Mouse (Mus musculus): ENCODE data around the gene Ciita. TPM values are rescaled to one million over a fixed set of nuclear protein-coding genes. Genes with fewer than 3 reads are reported as not detected.
A peak's percentile ranks its signal among the peaks of the same experiment; 100 is the strongest.

The Ciita gene
- polyA plus RNA-seq, 1 experiment: not detected

- no peak overlapping the region for H3K4me3 ChIP-seq (ENCODE audit: low read depth, low read length)
- H3K27ac ChIP-seq (ENCODE audit: insufficient read depth, low read length): no peak overlapping the region
- no peaks in the 10 kb centered on the region for H3K9me3 ChIP-seq (replicated peaks; ENCODE audit: control insufficient read depth, insufficient read depth, low read length, poor library complexity, severe bottlenecking)
- no peaks in the 10 kb centered on the region for H3K4me1 ChIP-seq (ENCODE audit: control insufficient read depth, insufficient read depth, low read length)
- TF ChIP-seq EP300 (IDR thresholded peaks at IDR 0.05; ENCODE audit: insufficient read depth, low read depth, low read length): no peak
- TF ChIP-seq CTCF (IDR thresholded peaks at IDR 0.05; ENCODE audit: low read depth, low read length): no peak
- TF ChIP-seq POLR2A (IDR thresholded peaks at IDR 0.05; ENCODE audit: insufficient read depth, low read length): no peak
- H3K36me3 ChIP-seq (ENCODE audit: control insufficient read depth, insufficient read depth, low read length, poor library complexity, severe bottlenecking): no peaks in the 10 kb centered on the region
- H3K9ac ChIP-seq (ENCODE audit: low read depth, poor library complexity, severe bottlenecking): no peak overlapping the region
- no peaks in the 10 kb centered on the region for H3K27me3 ChIP-seq (ENCODE audit: control insufficient read depth, insufficient read depth, low read length, poor library complexity, severe bottlenecking)
Measured at GRCm38 (mm10) chr16:10511134-10511520, 31.3 kb downstream of the Ciita start.

- TF ChIP-seq CTCF (IDR thresholded peaks at IDR 0.05; ENCODE audit: low read depth, low read length) (no peak), POLR2A (IDR thresholded peaks at IDR 0.05; ENCODE audit: insufficient read depth, low read length) (no peak), EP300 (IDR thresholded peaks at IDR 0.05; ENCODE audit: insufficient read depth, low read depth, low read length) (no peak)
- no peaks in the 10 kb centered on the region for H3K27me3 ChIP-seq (ENCODE audit: control insufficient read depth, insufficient read depth, low read length, poor library complexity, severe bottlenecking)
- no peak overlapping the region for H3K27ac ChIP-seq (ENCODE audit: insufficient read depth, low read length)
- no peaks in the 10 kb centered on the region for H3K36me3 ChIP-seq (ENCODE audit: control insufficient read depth, insufficient read depth, low read length, poor library complexity, severe bottlenecking)
- H3K9me3 ChIP-seq (replicated peaks; ENCODE audit: control insufficient read depth, insufficient read depth, low read length, poor library complexity, severe bottlenecking): no peaks in the 10 kb centered on the region
- H3K4me3 ChIP-seq (ENCODE audit: low read depth, low read length): no peak overlapping the region
- H3K4me1 ChIP-seq (ENCODE audit: control insufficient read depth, insufficient read depth, low read length): no peaks in the 10 kb centered on the region
- H3K9ac ChIP-seq (ENCODE audit: low read depth, poor library complexity, severe bottlenecking): no peak overlapping the region
Measured at GRCm38 (mm10) chr16:10515953-10516572, 36.2 kb downstream of the Ciita start.

GRCm38 (mm10) chr16:10518030-10518429 is 38.2 kb downstream of the Ciita start:
- no peak overlapping the region for H3K4me3 ChIP-seq (ENCODE audit: low read depth, low read length)
- no peaks in the 10 kb centered on the region for H3K27me3 ChIP-seq (ENCODE audit: control insufficient read depth, insufficient read depth, low read length, poor library complexity, severe bottlenecking)
- no peaks in the 10 kb centered on the region for H3K9me3 ChIP-seq (replicated peaks; ENCODE audit: control insufficient read depth, insufficient read depth, low read length, poor library complexity, severe bottlenecking)

GRCm38 (mm10) chr16:10520908-10521614 is 41.2 kb downstream of the Ciita start:
- no peak overlapping the region for H3K9ac ChIP-seq (ENCODE audit: low read depth, poor library complexity, severe bottlenecking)
- TF ChIP-seq EP300 (IDR thresholded peaks at IDR 0.05; ENCODE audit: insufficient read depth, low read depth, low read length): no peak
- peak; percentile 67 for TF ChIP-seq CTCF (IDR thresholded peaks at IDR 0.05; ENCODE audit: low read depth, low read length)
- TF ChIP-seq POLR2A (IDR thresholded peaks at IDR 0.05; ENCODE audit: insufficient read depth, low read length): no peak
- no peaks in the 10 kb centered on the region for H3K27me3 ChIP-seq (ENCODE audit: control insufficient read depth, insufficient read depth, low read length, poor library complexity, severe bottlenecking)
- no peaks in the 10 kb centered on the region for H3K9me3 ChIP-seq (replicated peaks; ENCODE audit: control insufficient read depth, insufficient read depth, low read length, poor library complexity, severe bottlenecking)
- no peaks in the 10 kb centered on the region for H3K4me1 ChIP-seq (ENCODE audit: control insufficient read depth, insufficient read depth, low read length)
- H3K36me3 ChIP-seq (ENCODE audit: control insufficient read depth, insufficient read depth, low read length, poor library complexity, severe bottlenecking): no peaks in the 10 kb centered on the region
- no peak overlapping the region for H3K4me3 ChIP-seq (ENCODE audit: low read depth, low read length)
- no peak overlapping the region for H3K27ac ChIP-seq (ENCODE audit: insufficient read depth, low read length)

More at GRCm38 (mm10) chr16:10518030-10518429, 38.2 kb downstream of the Ciita start:
- TF ChIP-seq CTCF (IDR thresholded peaks at IDR 0.05; ENCODE audit: low read depth, low read length): peak; percentile 58
- no peak for TF ChIP-seq POLR2A (IDR thresholded peaks at IDR 0.05; ENCODE audit: insufficient read depth, low read length)
- no peak for TF ChIP-seq EP300 (IDR thresholded peaks at IDR 0.05; ENCODE audit: insufficient read depth, low read depth, low read length)
- no peak overlapping the region for H3K9ac ChIP-seq (ENCODE audit: low read depth, poor library complexity, severe bottlenecking)
- no peak overlapping the region for H3K27ac ChIP-seq (ENCODE audit: insufficient read depth, low read length)
- no peaks in the 10 kb centered on the region for H3K36me3 ChIP-seq (ENCODE audit: control insufficient read depth, insufficient read depth, low read length, poor library complexity, severe bottlenecking)
- no peaks in the 10 kb centered on the region for H3K4me1 ChIP-seq (ENCODE audit: control insufficient read depth, insufficient read depth, low read length)

- TF ChIP-seq POLR2A (IDR thresholded peaks at IDR 0.05; ENCODE audit: insufficient read depth, low read length): no peak
- TF ChIP-seq EP300 (IDR thresholded peaks at IDR 0.05; ENCODE audit: insufficient read depth, low read depth, low read length): no peak
- TF ChIP-seq CTCF (IDR thresholded peaks at IDR 0.05; ENCODE audit: low read depth, low read length): peak; percentile 79
- H3K27me3 ChIP-seq (ENCODE audit: control insufficient read depth, insufficient read depth, low read length, poor library complexity, severe bottlenecking): no peaks in the 10 kb centered on the region
- no peaks in the 10 kb centered on the region for H3K36me3 ChIP-seq (ENCODE audit: control insufficient read depth, insufficient read depth, low read length, poor library complexity, severe bottlenecking)
- H3K4me3 ChIP-seq (ENCODE audit: low read depth, low read length): no peak overlapping the region
- no peak overlapping the region for H3K27ac ChIP-seq (ENCODE audit: insufficient read depth, low read length)
- no peak overlapping the region for H3K9ac ChIP-seq (ENCODE audit: low read depth, poor library complexity, severe bottlenecking)
- no peaks in the 10 kb centered on the region for H3K9me3 ChIP-seq (replicated peaks; ENCODE audit: control insufficient read depth, insufficient read depth, low read length, poor library complexity, severe bottlenecking)
- H3K4me1 ChIP-seq (ENCODE audit: control insufficient read depth, insufficient read depth, low read length): no peaks in the 10 kb centered on the region
Measured at GRCm38 (mm10) chr16:10522811-10523210, 43.0 kb downstream of the Ciita start.

- no peaks in the 10 kb centered on the region for H3K27me3 ChIP-seq (ENCODE audit: control insufficient read depth, insufficient read depth, low read length, poor library complexity, severe bottlenecking)
- no peak overlapping the region for H3K27ac ChIP-seq (ENCODE audit: insufficient read depth, low read length)
- no peak overlapping the region for H3K9ac ChIP-seq (ENCODE audit: low read depth, poor library complexity, severe bottlenecking)
- H3K4me1 ChIP-seq (ENCODE audit: control insufficient read depth, insufficient read depth, low read length): no peaks in the 10 kb centered on the region
- H3K36me3 ChIP-seq (ENCODE audit: control insufficient read depth, insufficient read depth, low read length, poor library complexity, severe bottlenecking): no peaks in the 10 kb centered on the region
- no peak overlapping the region for H3K4me3 ChIP-seq (ENCODE audit: low read depth, low read length)
- TF ChIP-seq CTCF (IDR thresholded peaks at IDR 0.05; ENCODE audit: low read depth, low read length) (no peak), POLR2A (IDR thresholded peaks at IDR 0.05; ENCODE audit: insufficient read depth, low read length) (no peak), EP300 (IDR thresholded peaks at IDR 0.05; ENCODE audit: insufficient read depth, low read depth, low read length) (no peak)
- H3K9me3 ChIP-seq (replicated peaks; ENCODE audit: control insufficient read depth, insufficient read depth, low read length, poor library complexity, severe bottlenecking): no peaks in the 10 kb centered on the region
Measured at GRCm38 (mm10) chr16:10523650-10524049, 43.8 kb downstream of the Ciita start.

Data from ES-Bruce4 (cell line).